Mouse (Mus musculus) embryo, embryonic 10.5 days (tissue): ENCODE measurements at regions not wholly inside any gene's neighbourhood (a gene's known extent, or its start where the extent isn't known, plus 50 kb on each side); places are given as distances from the start of the nearest gene placed in this dataset.

Experiments
- DNase-seq: peaks from one replicate; pipeline ENCODE4 v3.0.0-alpha.2; 2015; ENCODE audit warnings: low spot score

GRCm38 (mm10) chr12:109539046-109539445, 61.1 kb downstream of the Rtl1 start:
- DNase-seq = no peak

GRCm38 (mm10) chr12:109538641-109539040, 61.5 kb downstream of the Rtl1 start:
- no peak for DNase-seq

GRCm38 (mm10) chr12:109536536-109536935, 63.6 kb downstream of the Rtl1 start:
- DNase-seq = no peak

- DNase-seq = no peak
Measured at GRCm38 (mm10) chr12:109532392-109532791, 67.7 kb downstream of the Rtl1 start.

GRCm38 (mm10) chr12:109531347-109532023, 68.6 kb downstream of the Rtl1 start:
- no peak for DNase-seq

GRCm38 (mm10) chr12:109530215-109531050, 69.7 kb downstream of the Rtl1 start:
- DNase-seq = no peak

GRCm38 (mm10) chr12:109529501-109529900, 70.6 kb downstream of the Rtl1 start:
- DNase-seq = no peak

- DNase-seq = no peak
Measured at GRCm38 (mm10) chr12:109528966-109529365, 71.2 kb downstream of the Rtl1 start.

- no peak for DNase-seq
Measured at GRCm38 (mm10) chr12:109528263-109528545, 71.9 kb downstream of the Rtl1 start.

GRCm38 (mm10) chr12:109527414-109528262, 72.5 kb downstream of the Rtl1 start:
- DNase-seq = peak; percentile 83

GRCm38 (mm10) chr12:109525613-109526012, 73.0 kb downstream of the Dlk1 start:
- DNase-seq = no peak

- DNase-seq = no peak
Measured at GRCm38 (mm10) chr12:109521199-109521780, 68.7 kb downstream of the Dlk1 start.

GRCm38 (mm10) chr12:109520414-109520813, 67.8 kb downstream of the Dlk1 start:
- DNase-seq = no peak

- DNase-seq = no peak
Measured at GRCm38 (mm10) chr12:109519838-109520237, 67.2 kb downstream of the Dlk1 start.

GRCm38 (mm10) chr12:109518413-109519021, 65.9 kb downstream of the Dlk1 start:
- DNase-seq = peak; percentile 62

GRCm38 (mm10) chr12:109517764-109518163, 65.1 kb downstream of the Dlk1 start:
- DNase-seq = no peak

- DNase-seq = no peak
Measured at GRCm38 (mm10) chr12:109516961-109517360, 64.3 kb downstream of the Dlk1 start.

- DNase-seq = no peak
Measured at GRCm38 (mm10) chr12:109514292-109514818, 61.7 kb downstream of the Dlk1 start.
